Mouse (Mus musculus): Measurements from ENCODE around the gene Ctdspl2.

The Ctdspl2 gene

GRCm38 (mm10) chr2:122027862-122028755, 72.3 kb downstream of the Ctdspl2 start, which contains the start of gene Eif3j1:
Eif3j1 (plus strand) TSS chr2:122028546.
- ChIA-PET POLR2A (interaction anchor here in 3 of 4 experiments (0.6 to 5.9 kb wide), 34 partner anchors 8 to 615 kb away, joined by 3 to 49 read pairs (median 5); partner anchors contain the start of genes Ctdspl2 (in 2 of the 3), Mageb3 (in 2 of the 3), Casc4 (in 1 of the 3) and Catsper2 (in 1 of the 3)), CTCF (interaction anchor here in 1 of 4 experiments (0.6 kb wide), 1 partner anchor 33 kb away, joined by 4 read pairs; no protein-coding TSS in a partner anchor)

DNA sequence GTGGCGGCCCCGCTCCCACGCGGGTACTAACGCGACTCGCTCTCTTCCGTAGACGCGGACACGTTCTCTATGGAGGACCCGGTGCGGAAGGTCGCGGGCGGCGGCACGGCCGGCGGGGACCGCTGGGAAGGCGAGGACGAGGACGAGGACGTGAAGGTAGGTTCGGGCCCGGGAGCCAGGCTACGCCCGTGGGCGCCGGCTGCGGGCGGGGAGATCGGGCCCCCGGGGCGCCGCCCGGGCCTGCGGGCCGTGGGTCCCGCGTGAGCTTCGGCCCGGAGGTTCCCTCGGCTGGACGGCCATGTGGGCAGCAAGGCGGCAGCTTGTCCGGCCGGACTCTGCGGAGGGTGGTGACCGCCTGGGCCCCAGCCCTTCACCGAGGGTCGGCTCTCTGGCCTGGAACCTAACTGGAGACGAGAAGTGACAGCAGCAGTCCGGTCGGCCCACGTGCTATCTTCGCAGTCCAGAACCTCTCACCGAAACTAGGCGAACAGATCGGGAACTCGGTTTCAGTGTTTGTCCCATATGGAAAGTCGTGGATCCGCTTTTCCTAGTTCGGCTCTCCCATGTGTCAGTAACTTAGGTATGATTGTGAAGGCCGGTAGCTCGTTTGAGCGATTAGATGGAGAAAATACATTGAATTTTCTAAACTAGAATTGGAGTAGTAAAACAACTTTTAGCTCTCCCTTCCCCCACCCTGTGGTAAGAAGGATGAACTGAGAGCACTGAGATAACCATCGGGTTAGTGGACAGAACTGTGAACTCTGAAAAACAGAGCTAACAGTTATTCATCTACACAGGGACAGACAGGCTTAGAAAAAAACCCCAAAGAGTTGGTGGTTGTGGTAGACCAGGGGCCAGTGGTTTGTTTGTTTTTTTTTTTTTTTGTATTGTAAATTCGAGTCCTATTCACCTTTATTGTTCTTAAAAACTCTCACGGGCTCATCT, 73.2 kb downstream of the Ctdspl2 start:
- CTCF ChIA-PET: interaction anchor here in 3 of 4 experiments (0.6 to 0.7 kb wide), 3 partner anchors 280 to 591 kb away, joined by 3 to 5 read pairs (median 4); no protein-coding TSS in a partner anchor
- POLR2A ChIA-PET: interaction anchor here (0.5 to 5.9 kb wide), 51 partner anchors 9 to 1956 kb away, joined by 3 to 49 read pairs (median 4); partner anchors contain the start of genes Casc4 (in 2 of the 4), Ctdspl2 (in 2 of the 4), Mageb3 (in 2 of the 4) and Spg11 (in 2 of the 4)

DNA sequence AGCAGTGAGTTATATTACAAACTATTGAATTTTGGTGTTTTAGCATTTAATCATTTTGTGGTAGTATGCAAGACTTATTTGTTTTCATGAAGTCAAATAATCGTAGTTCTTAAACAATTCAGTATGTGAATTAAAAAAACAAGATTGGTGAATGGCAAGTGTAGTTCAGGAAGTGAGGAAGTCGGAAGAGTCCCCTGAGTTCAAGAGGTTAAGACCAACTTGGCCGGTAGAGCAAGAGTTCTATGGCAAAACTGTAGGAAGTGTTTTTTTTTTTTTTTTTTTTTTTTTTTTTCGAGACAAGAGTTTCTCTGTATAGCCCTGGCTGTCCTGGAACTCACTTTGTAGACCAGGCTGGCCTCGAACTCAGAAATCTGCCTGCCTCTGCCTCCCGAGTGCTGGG, 76.2 kb downstream of the Ctdspl2 start:
- CTCF ChIA-PET: interaction anchor here in 1 of 4 experiments (0.7 kb wide), 1 partner anchor 11 kb away, joined by 4 read pairs; no protein-coding TSS in a partner anchor
- POLR2A ChIA-PET: interaction anchor here in 2 of 4 experiments (1.2 to 2.5 kb wide), 6 partner anchors 8 to 334 kb away, joined by 4 to 9 read pairs (median 6); no protein-coding TSS in a partner anchor

GRCm38 (mm10) chr2:122036064-122036463, 80.3 kb downstream of the Ctdspl2 start:
- POLR2A ChIA-PET: interaction anchor here in 2 of 4 experiments (0.6 to 3.2 kb wide), 8 partner anchors 8 to 150 kb away, joined by 3 to 13 read pairs (median 4); partner anchors contain the start of gene Patl2 (in 1 of the 2)
- CTCF ChIA-PET: no interaction called here

GRCm38 (mm10) chr2:122043926-122044325, 88.1 kb downstream of the Ctdspl2 start:
- POLR2A ChIA-PET: interaction anchor here in 1 of 4 experiments (0.7 to 2.6 kb wide), 8 partner anchors 9 to 488 kb away, joined by 3 to 15 read pairs (median 3); no protein-coding TSS in a partner anchor

GRCm38 (mm10) chr2:122059365-122060115, 103.7 kb downstream of the Ctdspl2 start:
- ChIA-PET CTCF (interaction anchor here in 1 of 4 experiments (0.6 kb wide), 1 partner anchor 508 kb away, joined by 4 read pairs; no protein-coding TSS in a partner anchor), POLR2A (interaction anchor here in 1 of 4 experiments (1.0 to 1.4 kb wide), 2 partner anchors 14 to 19 kb away, joined by 3 to 4 read pairs; no protein-coding TSS in a partner anchor)

More at GRCm38 (mm10) chr2:122043926-122044325, 88.1 kb downstream of the Ctdspl2 start:
- CTCF ChIA-PET: interaction anchor here in 1 of 4 experiments (0.6 kb wide), 1 partner anchor 616 kb away, joined by 3 read pairs; no protein-coding TSS in a partner anchor
